Mouse (Mus musculus): ENCODE measurements around the gene C1qc. TPM values are rescaled to one million over a fixed set of nuclear protein-coding genes. Genes with fewer than 3 reads are reported as not detected.

The C1qc gene
- polyA plus RNA-seq, 1 experiment from 2014 or later: 16.2 TPM

DNA sequence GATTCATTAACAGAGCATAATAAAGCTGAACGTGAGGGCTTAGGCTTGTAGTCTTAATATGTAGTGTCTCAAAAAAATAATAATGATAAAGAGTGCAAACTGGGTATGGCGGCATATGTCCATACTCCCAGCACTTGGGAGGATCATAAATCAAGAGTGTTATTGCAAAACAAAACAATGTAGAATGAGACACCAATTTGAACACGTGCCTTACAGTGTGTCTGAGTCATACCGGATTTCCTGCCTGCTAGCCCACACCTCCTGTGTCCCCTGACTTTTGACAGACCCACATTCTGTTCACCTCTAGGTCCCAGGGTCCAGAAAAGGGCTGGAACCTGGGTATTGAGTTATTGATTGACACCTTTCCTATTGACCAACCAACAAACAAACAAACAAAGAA, 50.8 kb downstream of the C1qc start:
- 0 out of 2 replicates have a peak, but pooled peaks cover 9% of the 10 kb centered on the region for H3K27me3 ChIP-seq
- no peaks in the 10 kb centered on the region for H3K9me3 ChIP-seq
- no peak overlapping the region for H3K27ac ChIP-seq
- no peak overlapping the region for H3K4me3 ChIP-seq (replicated peaks)
- H3K4me1 ChIP-seq (replicated peaks): peaks cover 48% of the 10 kb centered on the region
- H3K4me2 ChIP-seq (replicated peaks): no peak overlapping the region
- H3K36me3 ChIP-seq: no peaks in the 10 kb centered on the region
- no peak overlapping the region for H3K9ac ChIP-seq (replicated peaks)
- ATAC-seq: no peak
- 87% methylated on average over 4 of the region's 4 CpGs for WGBS

DNA sequence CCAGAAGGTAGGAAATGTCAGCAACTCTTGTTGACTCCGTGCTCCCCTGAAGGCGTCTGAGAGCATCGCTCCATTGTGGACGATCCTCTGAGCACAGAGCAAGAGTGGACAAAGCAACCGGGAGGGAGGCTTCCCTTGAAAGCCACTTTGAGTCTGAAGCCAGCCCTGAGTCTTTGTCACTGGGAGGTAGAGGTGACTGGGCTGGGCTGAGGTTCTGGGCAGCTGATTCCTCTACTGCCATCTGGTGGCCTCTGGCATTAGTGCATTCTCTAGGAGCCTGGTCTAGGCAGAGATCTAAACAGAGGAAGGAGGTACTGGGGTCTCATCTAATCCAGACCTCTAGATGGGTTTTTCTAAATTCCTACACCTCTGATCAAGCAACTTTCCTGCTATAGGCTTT, 51.8 kb downstream of the C1qc start:
- H3K9ac ChIP-seq (replicated peaks): no peak overlapping the region; the same call in 1 of the 2 replicates
- peaks cover 54% of the 10 kb centered on the region for H3K4me1 ChIP-seq (replicated peaks)
- no peaks in the 10 kb centered on the region for H3K9me3 ChIP-seq
- WGBS: 3% methylated on average over 5 of the region's 5 CpGs
- H3K4me2 ChIP-seq (replicated peaks): no peak overlapping the region
- H3K36me3 ChIP-seq: no peaks in the 10 kb centered on the region
- H3K27me3 ChIP-seq: 0 out of 2 replicates have a peak, but pooled peaks cover 9% of the 10 kb centered on the region
- no peak overlapping the region for H3K4me3 ChIP-seq (replicated peaks)
- H3K27ac ChIP-seq: no peak overlapping the region
- peak; percentile 57 for ATAC-seq

Other genes starting within 250 kb of the C1qc start
- 20.3 and 25.0 TPM in 2 replicates for gene Ephb2, start 57.1 kb downstream of the C1qc start, polyA plus RNA-seq (2015; fragmentation: Nextera tagmentation; extraction: Ambion mirVana)
- gene C1qb, start 6.9 kb downstream of the C1qc start, polyA plus RNA-seq (2015; fragmentation: Nextera tagmentation; extraction: Ambion mirVana): 25.0 and 30.4 TPM in 2 replicates
- gene C1qa, start 5.7 kb upstream of the C1qc start, polyA plus RNA-seq (2015; fragmentation: Nextera tagmentation; extraction: Ambion mirVana): 14.4 and 16.5 TPM in 2 replicates
- gene Epha8, start 63.8 kb upstream of the C1qc start, polyA plus RNA-seq (2015; fragmentation: Nextera tagmentation; extraction: Ambion mirVana): 11.4 and 16.0 TPM in 2 replicates
- gene Zbtb40, start 155.7 kb upstream of the C1qc start, polyA plus RNA-seq (2015; fragmentation: Nextera tagmentation; extraction: Ambion mirVana): 4.2 and 5.3 TPM in 2 replicates

Measured in midbrain, embryonic 13.5 days (tissue).